Mouse (Mus musculus) left cerebral cortex, postnatal 10 days (tissue): ENCODE results near the gene Rab15. TPM values are rescaled to one million over a fixed set of nuclear protein-coding genes. Genes with fewer than 3 reads are reported as not detected.
"Not testable (repeated sequence)": the region's sequence is repeated elsewhere in the genome, so short reads cannot be mapped to it uniquely, and the experiment has no call there.

Experiments used
- DNase-seq, 2 experiments: peaks; one replicate each; pipeline ENCODE4 v3.0.0; 2021 to 2022; ENCODE audit warnings: low spot score in 2 of 2, mixed read lengths in 1 of 2; ENCODE audit errors: extremely low spot score in 1 of 2
- intact Hi-C: fragments of 180-260 bp; cut with DNase I; formaldehyde crosslinking; loops from one replicate; pipeline ENCODE4 v1.15.1; 2025
- total RNA-seq, 2 experiments: library from RNA; stranded (reverse); gene quantifications; 2 replicates each; pipeline ENCODE4 v1.2.3; 2021

Gene Rab15
- 100 to 1,000 TPM; 188 to 199 TPM for total RNA-seq

DNA sequence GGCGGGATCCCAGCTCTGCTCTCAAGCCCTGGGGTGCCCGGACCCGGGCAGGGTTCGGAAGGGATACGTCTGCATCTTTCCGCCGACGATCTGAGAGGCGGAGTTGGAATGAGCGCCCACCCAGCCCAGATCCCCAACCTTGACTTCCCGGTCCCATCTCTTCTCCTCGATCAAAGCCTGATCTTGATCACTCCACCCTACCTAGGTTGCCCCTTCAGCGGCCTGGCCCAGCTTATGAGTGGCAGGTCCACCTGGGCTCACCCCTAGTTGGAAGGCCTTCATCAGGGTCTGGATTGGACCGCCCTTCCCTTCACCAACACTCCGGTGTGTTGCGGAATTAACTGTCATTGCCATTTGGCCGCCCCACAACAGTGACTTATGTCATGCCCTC is at the start of gene Rab15:
TSS of gene Rab15 (minus strand) at position 258 of the 391 bp plus-strand sequence.
- no peak for DNase-seq
- intact Hi-C loops = no loop called here

DNA sequence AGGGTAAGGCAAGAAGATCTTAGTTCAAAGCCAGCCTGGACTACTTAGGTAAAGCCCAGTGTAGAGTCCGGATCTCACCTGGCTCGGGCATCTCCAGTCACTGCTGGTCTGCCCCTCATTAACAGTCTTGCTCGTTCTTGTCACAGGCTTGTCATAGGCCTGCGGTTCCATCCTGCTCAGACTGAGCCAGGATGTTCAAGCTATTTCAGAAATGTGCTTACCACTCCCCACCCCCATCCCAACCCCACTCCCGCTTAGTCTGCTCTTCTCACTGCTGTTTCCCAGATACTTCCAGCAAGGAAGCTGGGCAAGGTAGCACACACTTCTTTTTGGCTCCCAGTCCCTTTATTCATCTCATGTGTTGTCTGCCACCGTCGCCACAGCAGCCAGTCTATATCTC is 46.9 kb upstream of the Rab15 start:
- no peak for DNase-seq
- intact Hi-C loops = no loop called here

DNA sequence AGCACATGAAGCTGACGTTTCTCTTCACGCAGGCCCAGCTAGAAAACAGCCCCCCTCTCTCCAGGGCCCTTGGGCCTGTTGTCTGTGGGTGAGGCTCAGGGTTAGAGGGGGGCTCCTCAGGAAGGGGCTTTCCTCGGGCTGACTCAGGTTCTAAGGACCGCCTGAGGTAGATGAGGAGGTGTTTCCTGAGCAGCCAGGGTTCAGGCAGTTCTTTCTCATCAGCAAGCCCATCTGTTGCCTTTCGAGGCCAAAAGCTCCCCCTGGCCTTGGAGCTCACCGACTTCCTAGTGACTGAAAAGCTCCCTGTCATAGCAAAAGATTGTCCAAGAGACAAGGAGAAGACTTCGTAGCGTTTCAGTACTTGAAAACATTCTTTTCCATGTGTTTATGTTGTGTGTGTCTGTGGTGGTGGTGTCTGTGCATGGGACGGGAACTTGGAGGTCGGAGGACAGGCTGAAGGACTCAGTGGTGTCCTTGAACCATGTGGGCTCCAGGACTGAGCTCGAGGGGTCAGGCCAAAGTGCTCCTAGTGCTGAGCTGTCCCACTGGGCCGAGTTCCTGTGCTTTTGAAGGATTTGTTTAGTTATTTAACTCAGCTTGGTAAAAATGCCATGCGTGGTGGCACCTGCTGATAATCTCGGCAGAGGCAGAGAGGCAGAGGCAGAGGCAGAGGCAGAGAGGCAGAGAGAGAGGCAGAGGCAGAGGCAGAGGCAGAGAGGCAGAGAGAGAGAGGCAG is 45.9 kb upstream of the Rab15 start:
- no peak for DNase-seq
- intact Hi-C loops = no loop called here

DNA sequence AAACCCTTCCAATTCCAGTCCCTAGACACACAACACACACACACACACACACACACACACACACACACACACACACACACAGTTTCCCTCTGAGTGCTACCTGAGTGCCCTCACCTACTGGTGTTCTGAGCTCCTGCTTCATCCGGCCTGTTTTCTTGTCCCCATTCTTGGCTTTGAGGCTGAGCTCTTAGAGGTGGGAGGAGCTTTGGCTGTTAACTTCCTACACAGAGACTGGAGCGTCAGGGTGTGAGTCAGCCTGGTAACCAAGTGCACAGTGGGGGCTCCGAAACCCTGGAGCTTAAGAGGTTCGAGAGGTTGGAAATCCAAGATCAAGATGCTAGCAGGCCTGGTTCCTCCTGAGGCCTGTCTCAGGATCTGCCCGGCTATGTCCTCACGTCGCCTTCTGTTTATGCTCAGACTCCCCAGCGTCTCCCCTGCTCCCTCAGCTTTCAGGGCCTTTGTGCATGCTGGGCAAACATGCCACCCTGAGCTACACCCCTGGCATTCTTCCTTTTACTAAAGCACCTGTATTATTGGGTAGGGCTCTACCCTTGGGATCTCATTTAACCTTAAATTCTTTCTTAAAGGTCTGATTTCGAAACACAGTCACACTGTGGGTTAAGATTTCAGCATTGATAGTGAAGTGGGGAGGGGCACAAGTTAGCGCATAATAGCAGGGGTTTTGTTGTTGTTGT is 45.0 kb upstream of the Rab15 start:
- peak in 1 of 2 experiments; percentile 52 for DNase-seq
- intact Hi-C loops = no loop called here

DNA sequence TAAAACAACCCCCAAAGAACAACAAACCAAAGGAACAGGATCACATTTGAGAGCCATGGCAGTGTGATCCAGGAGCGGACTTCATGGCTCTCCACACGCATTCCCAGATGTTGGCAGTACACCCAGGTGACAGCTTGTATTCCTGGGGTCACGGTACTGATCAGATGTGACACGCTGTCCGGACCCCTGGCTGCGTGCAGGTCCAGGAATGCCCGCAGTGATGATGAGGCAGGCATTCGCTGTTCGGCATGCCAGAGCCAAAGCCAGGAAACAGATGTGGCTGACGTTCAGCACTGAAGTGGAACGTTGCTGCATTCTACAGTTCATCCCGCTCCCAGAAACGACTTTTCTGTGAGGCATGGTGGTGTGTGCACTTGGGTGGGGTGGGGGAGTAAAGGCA is 42.6 kb upstream of the Rab15 start:
- intact Hi-C loops = no loop called here
- no peak for DNase-seq

DNA sequence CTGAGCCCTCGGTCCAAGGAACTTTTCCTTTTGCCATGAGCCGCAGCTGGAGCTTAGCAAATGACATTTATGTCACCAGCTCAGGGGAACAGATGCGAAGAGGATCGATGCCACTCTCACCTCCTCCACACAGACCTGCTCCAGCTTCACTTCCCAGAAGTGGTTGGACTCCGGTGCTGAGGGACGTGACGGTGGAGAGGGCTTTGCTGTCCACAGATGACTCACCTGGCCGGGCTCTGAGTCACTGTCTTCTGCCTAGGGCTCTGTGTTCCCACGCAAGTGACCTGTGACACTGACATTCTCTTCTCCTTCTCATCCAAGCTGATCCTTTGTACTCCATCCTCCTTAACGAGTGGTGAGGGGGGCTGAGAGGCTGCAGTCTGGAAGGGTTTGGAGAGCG is 40.9 kb upstream of the Rab15 start:
- intact Hi-C loops = no loop called here
- DNase-seq = no peak

DNA sequence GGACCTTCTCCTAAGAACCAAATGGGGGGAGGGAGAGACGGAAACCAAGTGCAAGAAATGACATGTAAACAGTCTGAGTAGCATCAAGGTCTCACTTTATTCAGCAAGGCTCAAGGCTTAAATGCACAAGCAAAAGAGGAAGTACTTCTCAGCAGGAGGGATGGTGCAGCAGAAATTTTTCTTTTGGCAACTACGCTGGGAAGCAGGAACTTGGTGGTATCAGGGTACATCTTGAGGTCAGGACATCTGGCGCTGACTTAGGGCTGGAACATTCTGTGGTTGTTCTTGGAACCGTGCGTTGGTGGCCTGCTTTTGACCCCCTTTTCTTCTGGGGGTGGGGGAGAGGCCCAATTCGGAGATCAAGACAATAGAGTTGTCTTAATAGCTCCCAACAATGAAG is 36.1 kb upstream of the Rab15 start:
- DNase-seq, intact Hi-C loops: not testable (repeated sequence)

DNA sequence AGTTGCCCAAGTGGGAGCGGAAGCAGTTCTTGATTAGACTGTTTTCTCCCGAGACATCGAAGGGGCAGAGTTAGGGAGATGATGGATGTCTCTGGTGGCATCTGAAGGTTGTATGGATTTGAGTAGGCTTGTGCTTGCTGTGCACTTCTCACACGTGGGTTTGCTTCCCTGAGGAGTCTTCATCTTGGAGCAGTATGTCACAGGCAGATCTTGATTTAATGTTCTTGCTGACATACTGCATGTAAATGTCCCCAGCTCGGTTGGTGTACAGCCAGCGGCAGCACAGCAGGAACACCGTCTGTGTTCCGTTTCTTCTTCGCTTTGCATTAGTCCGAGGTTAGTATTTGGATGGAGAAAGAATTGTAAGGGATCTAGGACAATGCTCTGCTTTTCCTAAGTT is 34.4 kb upstream of the Rab15 start:
- intact Hi-C loops = no loop called here
- no peak for DNase-seq

DNA sequence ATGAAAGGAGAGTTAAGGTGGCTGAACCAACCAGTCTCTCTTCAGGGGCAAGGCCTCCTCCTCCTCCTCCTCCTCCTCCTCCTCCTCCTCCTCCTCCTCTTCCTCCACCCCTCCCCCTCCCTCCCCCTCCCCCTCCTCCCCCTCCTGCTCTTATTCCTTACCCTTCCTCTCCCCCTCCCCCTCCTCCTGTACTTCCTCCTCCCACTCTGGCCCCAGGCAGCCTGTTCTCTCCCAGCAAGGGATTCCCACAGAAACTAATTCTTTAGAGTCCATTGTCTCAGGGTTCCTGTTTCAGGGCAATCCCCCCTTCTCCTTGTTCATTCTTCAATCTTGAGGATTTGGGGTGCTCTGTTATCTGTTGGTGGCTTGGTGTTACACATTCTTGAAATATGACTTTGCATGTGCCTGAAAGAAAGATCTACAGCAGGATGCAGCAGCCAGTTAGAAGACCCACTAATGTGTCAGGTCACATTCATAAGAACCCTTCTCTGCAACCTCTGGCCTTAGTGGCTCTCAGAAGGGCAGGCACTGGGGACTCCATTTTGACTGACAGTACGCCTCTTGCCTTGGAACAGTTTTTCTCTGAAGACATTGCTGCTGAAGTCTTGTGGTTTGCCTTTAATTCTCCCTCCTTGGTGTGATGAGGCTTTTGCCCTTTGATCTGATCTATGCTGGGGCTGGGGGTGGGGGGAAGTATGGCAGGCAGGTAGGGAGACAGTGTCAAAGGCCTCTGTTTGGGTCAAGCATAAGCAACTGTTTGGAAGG is 30.9 kb upstream of the Rab15 start:
- no peak for DNase-seq
- intact Hi-C loops = no loop called here

DNA sequence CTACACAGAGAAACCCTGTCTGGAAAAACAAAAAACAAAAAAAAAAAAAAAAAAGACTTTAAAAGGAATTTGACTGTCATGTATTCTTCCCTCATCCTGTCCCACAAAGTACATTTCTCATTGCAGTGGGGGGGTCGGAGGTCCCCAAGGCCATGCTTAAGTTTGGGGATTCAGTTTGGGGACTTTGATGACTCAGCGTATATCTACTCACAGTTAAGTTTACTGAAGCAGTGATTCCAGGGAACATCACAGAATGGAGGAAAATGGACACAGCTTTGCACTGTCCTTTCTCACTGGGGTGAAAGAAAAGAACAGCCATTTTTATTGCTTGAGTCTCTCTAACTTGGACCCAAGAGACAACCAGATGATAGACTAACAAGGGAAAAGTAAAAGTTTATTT is 29.7 kb upstream of the Rab15 start:
- intact Hi-C loops = no loop called here

DNA sequence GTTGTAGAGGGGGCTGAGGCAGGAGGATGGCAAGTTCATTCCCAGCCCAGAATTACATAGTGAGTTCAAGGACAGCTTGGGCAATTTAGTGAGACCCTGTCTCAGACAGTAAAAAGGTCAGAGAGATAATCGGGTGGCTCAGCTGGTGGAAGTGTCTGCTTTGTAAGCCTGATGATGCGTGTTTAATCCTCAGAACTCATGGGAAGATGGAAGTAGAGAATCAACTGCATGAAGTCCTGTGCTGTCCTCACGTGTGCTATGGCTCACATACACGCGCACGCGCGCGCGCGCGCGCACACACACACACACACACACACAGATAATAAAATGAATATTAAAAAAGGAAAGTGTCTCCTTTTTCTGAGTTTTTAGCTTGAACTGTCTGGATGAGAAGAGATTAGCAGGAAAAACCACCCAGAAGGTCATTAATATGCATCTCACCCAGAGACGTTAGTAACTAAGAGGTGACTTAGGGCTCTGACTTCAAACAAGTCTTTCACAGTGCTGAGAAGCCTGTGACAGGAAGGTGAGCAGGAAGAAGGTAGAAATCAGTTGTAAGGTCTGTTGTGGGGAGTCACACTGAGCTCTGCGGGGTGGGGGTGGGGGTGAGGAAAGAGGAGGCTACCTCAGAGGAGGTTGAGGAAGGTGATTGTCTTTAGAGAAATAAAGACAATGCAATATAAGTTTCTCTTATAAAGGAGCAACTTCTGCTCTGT is 21.8 kb upstream of the Rab15 start:
- intact Hi-C loops = no loop called here
- no peak for DNase-seq

More for the DNA sequence above, 29.7 kb upstream of the Rab15 start:
- DNase-seq = no peak

DNA sequence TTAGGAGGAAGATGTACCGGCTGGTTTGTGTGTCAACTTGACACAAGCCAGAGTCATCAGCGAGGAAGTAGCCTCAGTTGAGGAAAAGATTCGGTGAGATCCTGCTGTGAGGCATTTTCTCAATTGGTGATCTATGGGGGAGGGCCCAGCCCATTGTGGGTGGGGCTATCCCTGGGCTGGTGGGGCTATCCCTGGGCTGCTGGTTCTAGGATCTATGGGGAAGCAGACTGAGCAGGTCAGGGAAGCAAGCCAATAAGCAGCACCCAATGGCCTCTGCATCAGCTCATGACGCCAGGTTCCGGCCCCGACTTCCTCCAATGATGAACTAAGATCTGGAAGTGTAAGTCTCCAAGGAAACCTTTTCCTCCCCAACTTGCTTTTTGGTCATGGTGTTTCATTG is 17.4 kb upstream of the Rab15 start:
- no peak for DNase-seq
- intact Hi-C loops = no loop called here

DNA sequence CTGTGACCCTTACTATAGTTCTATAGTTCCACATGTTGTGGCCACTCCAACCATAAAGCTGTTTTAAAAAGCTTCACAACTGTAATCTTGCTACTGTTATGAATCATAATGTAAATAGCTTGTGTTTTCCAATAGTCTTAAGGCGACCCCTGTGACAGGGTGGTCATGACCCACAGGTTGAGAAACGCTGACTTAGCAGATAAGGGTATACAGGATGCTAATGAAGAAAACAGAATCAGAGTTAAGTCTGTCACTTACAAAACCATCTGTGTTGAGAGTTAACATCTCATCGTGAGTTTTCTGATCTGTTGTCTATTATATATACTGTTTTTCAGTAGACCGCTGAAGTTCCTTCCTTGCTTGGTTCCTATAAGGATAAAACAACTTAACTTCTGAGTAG is 16.6 kb upstream of the Rab15 start:
- intact Hi-C loops = no loop called here
- no peak for DNase-seq

DNA sequence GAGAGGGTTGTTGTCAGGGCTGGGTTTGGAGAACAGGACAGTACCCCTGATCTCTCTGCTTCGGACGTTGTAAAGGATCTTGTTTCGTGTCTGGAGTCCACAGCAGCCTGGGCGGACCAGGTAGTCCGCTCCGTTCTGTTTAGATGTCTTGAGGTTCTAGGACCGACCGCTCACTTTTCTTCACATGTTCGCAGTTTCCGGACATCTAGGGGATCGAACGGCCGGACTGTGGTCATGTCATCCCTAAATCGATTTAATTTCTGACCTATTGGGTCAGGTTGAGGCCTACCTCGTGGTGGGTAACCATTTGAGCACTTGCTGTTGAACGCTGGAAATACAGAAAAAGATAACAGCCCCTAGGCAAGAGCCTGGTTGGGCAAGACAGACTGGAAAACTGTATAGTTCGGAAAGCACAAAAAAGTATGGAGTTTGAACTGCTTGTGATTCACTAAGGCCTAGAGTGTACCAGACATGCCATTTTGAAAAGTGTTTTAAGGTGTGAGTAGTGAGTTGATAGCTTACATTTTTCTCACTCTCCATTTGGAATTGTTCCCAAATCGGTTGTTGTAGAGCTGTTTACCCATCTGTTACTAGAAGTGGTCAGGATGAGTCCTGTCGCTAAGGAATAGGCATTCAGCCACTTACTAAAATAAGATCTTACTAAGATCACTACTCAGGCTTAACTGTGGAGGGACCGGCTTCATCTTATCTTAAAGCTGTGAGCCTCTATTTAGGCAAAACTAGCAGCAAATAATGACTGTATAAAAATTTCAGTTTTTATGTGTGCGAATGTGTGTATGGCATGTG is 15.3 kb upstream of the Rab15 start:
- intact Hi-C loops = no loop called here
- no peak for DNase-seq

DNA sequence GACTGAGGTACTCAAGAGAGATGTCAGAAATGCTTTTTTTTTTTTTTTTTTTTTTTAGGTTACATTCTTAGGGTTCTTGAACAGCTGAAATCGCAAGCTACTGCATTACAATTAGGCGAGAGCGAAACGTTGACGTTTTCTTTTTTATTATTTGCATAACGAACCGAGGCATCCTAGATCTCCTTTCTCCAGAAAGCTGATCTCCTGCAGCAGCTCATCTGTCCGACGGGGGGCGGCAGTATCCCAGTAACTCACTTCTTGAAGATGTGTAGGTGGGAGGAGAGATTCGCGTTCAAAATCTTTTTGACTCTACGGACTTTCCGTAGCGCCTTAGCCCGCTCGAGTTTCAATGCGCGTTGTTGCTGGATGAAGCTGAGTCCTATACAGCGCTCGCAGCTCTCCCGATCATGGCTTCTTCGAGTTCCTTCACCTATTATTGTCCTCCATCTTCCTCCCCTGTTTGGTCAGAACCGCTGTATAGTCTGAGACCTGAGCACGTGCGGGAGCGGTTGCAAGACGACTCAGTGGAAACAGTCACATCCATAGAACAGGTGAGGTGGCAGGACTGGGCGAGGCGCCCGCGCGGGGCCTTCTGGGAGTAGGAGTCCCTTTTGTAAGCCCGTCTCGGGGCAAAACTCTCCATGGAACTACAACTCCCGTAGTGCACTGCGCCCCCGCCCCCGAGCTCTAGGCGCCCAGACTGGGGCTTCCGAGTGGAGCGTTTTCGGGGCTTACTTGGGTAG is 14.6 kb upstream of the Rab15 start:
- intact Hi-C loops = no loop called here
- DNase-seq = peak; percentile 97 to 98

DNA sequence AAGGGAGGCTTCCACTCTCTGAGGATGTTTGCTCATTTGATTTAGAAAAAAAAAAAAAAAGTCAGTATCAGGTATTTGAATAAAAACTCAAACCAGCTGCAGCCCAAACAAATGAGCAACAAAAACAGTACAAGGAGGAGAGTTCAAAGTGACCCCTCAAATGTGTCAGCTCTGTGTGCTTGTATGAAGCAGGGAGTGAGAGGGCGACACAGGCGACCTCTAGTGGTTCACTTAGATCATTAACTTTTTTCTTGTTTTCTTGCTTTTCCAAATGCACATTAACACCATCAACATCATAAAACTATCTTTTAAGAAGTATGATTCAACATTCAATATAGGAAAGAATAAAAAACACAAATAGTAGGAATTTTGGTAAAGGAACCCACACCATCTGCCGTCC is 10.0 kb upstream of the Rab15 start:
- intact Hi-C loops = no loop called here
- DNase-seq = no peak

DNA sequence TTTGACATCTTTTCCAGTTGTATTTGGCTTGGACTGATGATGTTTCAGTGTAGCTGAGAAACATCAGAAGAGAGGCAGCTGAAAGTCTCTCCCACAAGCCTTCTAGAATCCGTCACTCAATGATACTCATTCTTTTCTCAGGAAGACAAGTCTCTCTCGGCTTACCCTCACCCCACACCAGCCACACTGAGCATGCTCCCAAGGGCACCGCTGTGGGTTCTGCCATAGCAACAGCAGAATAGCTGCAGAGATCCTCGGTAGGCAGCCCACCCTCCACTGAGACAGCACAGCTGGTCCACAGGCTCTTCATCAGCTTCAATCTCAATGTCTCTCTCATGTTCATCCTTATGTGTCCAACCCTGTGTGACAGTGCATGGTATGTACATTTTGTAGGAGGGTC is 2.6 kb upstream of the Rab15 start:
- intact Hi-C loops = no loop called here
- no peak for DNase-seq
